In the genomic region with DNA sequence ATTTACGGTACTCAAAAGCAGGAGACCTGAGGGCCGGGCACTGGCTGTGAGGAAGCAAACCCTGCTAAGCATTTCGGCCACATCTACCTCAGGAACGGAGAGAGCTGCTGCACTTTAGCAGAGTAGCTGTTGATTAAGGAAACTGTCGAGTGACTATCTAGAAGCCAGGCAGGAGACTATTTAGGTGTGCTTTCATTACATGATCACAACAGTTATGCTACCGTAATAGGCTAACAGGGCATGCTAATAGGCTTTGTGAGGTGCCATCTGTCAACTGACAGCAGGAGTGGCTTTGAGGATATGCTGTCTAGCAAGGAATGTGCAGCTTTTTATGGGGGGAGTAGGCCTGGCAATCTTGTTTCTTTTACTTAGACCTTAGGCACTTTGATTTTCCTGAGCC, we compare ENCODE assay signal across 14 mouse cellular contexts. TPM values are rescaled to one million over a fixed set of nuclear protein-coding genes. Genes with fewer than 3 reads are reported as not detected.
A peak's percentile ranks its signal among the peaks of the same experiment; 100 is the strongest.
DNase-seq lines count a peak whose midpoint lies in the region; ATAC-seq and TF ChIP-seq lines count a peak whose summit lies in the region.
"Had no signal": no experiment of that assay in that cellular context is flagged by ENCODE, and none has a peak within 500 bp of the region (broad histone marks: within the 10 kb centered on the region; RNA-seq: fewer than 3 reads in every experiment).

No protein-coding gene starts in this region.

- H3K36me3 ChIP-seq in heart, embryonic 13.5 days, result peaks cover 36% of the 10 kb centered on the region
- peaks cover 16% of the 10 kb centered on the region for H3K36me3 ChIP-seq in forebrain, embryonic 15.5 days
- peaks cover 19% of the 10 kb centered on the region for H3K36me3 ChIP-seq in myocyte (ENCODE audit: control insufficient read depth, insufficient read depth)

- no peaks in the 10 kb centered on the region for H3K9me3 ChIP-seq in heart, embryonic 13.5 days
- no peaks in the 10 kb centered on the region for H3K9me3 ChIP-seq in forebrain, embryonic 15.5 days
- H3K9me3 ChIP-seq: liver, embryonic 12.5 days had no signal

- H3ac ChIP-seq in myocyte (ENCODE audit: control insufficient read depth, insufficient read length), result no peak overlapping the region

- no peak overlapping the region for H3K4me2 ChIP-seq in heart, embryonic 13.5 days
- H3K4me2 ChIP-seq in forebrain, embryonic 15.5 days (replicated peaks), result no peak overlapping the region
- no peak overlapping the region for H3K4me2 ChIP-seq in myocyte (ENCODE audit: low read depth)
- H3K4me2 ChIP-seq: liver, embryonic 12.5 days had no signal

- no peak for ATAC-seq in heart, embryonic 13.5 days (ENCODE audit: extremely low read depth, insufficient number of reproducible peaks, low FRiP score, low TSS enrichment)
- peak; percentile 46; the same call in 1 of the 2 replicates for ATAC-seq in forebrain, embryonic 15.5 days (replicated peaks)
- ATAC-seq: liver, embryonic 12.5 days; Patski had no signal

- no peak overlapping the region for H3K4me3 ChIP-seq in heart, embryonic 13.5 days
- H3K4me3 ChIP-seq in forebrain, embryonic 15.5 days, result no peak overlapping the region
- no peak overlapping the region for H3K4me3 ChIP-seq in myocyte
- H3K4me3 ChIP-seq in layer of hippocampus, adult 2 months, result no peak overlapping the region
- H3K4me3 ChIP-seq: liver, embryonic 12.5 days had no signal

- H3K9ac ChIP-seq in heart, embryonic 13.5 days, result 0 out of 2 replicates have a peak overlapping the region, but pooled peaks have one; percentile 19
- no peak overlapping the region for H3K9ac ChIP-seq in forebrain, embryonic 15.5 days (replicated peaks)
- H3K9ac ChIP-seq: liver, embryonic 12.5 days had no signal

- no peak for TF ChIP-seq POLR2A in myocyte (IDR thresholded peaks at IDR 0.05; ENCODE audit: insufficient read length, low read depth)

- peaks cover 8% of the 10 kb centered on the region; the same call in 1 of the 2 replicates for H3K4me1 ChIP-seq in heart, embryonic 13.5 days
- H3K4me1 ChIP-seq in forebrain, embryonic 15.5 days, result peaks cover 4% of the 10 kb centered on the region
- H3K4me1 ChIP-seq: liver, embryonic 12.5 days had no signal

- no peaks in the 10 kb centered on the region for H3K27me3 ChIP-seq in heart, embryonic 13.5 days (replicated peaks)
- H3K27me3 ChIP-seq in forebrain, embryonic 15.5 days, result no peaks in the 10 kb centered on the region
- H3K27me3 ChIP-seq in myocyte (ENCODE audit: control insufficient read depth, insufficient read depth, insufficient read length), result no peaks in the 10 kb centered on the region
- H3K27me3 ChIP-seq: liver, embryonic 12.5 days; Patski had no signal

- WGBS in heart, embryonic 13.5 days, result 26% methylated on average over 6 of the region's 6 CpGs
- 38% methylated on average over 6 of the region's 6 CpGs for WGBS in forebrain, embryonic 15.5 days

- DNase-seq in heart, postnatal 10 days, result no peak
- peak; percentile 24 to 58 for DNase-seq in cerebellum, postnatal 14 days
- no peak for DNase-seq in thymus, postnatal 10 days (ENCODE audit: low spot score in 2 of 2)
- no peak for DNase-seq in layer of hippocampus, adult 2 months (ENCODE audit: low spot score in 2 of 2)
- DNase-seq: gastrocnemius, postnatal 25 days; heart, postnatal 36 days; kidney, adult 9 months; lung, postnatal 10 days had no signal

- no peak overlapping the region for H3K27ac ChIP-seq in heart, embryonic 13.5 days (replicated peaks)
- H3K27ac ChIP-seq in forebrain, embryonic 15.5 days (replicated peaks), result 0 out of 2 replicates have a peak overlapping the region, but pooled peaks have one; percentile 19
- no peak overlapping the region for H3K27ac ChIP-seq in layer of hippocampus, adult 2 months
- H3K27ac ChIP-seq: liver, embryonic 12.5 days; stomach, postnatal 0 days had no signal

- no peaks in the 10 kb centered on the region for H3K79me2 ChIP-seq in myocyte (ENCODE audit: control insufficient read depth, insufficient read depth)

- intact Hi-C loops in heart, postnatal 10 days (cut with DNase I), result loop anchor here (5.0 kb wide), 2 partner anchors 172 to 247 kb away; no protein-coding TSS in a partner anchor

- TF ChIP-seq CTCF in layer of hippocampus, adult 2 months (conservative IDR thresholded peaks at IDR 0.05), result no peak

TF ChIP-seq in myocyte, 11 proteins besides CTCF, POLR2A, EP300 and RAD21:
- TF ChIP-seq POLR2AphosphoS2 (IDR thresholded peaks at IDR 0.05; ENCODE audit: insufficient read length, low read depth), result peak; percentile 52
- no peak for TF ChIP-seq MAX (IDR thresholded peaks at IDR 0.05; ENCODE audit: low read depth)

RNA-seq across cellular contexts. Expression of a gene that starts 13.7 kb away (rescaled TPM):
- polyA plus RNA-seq in heart, embryonic 13.5 days (2015; fragmentation: Nextera tagmentation; extraction: Ambion mirVana), result 9.3 and 9.7 TPM in 2 replicates
- 1 to 10 TPM; 7.2 to 8.9 TPM for total RNA-seq in heart, postnatal 10 days (2021)
- 13.1 and 13.7 TPM in 2 replicates for polyA plus RNA-seq in forebrain, embryonic 15.5 days (2015; fragmentation: Nextera tagmentation; extraction: Ambion mirVana)
- polyA plus RNA-seq in myocyte (2012; fragmentation: generic; extraction: Trizol), result 2.7 TPM
- total RNA-seq in layer of hippocampus, adult 2 months (2021), result 1 to 10 TPM; 8.4 to 9.0 TPM

RNA-seq across cellular contexts. Expression of a gene that starts 47.4 kb away (rescaled TPM):
- polyA plus RNA-seq in heart, embryonic 13.5 days (2015; fragmentation: Nextera tagmentation; extraction: Ambion mirVana), result 24.5 and 27.7 TPM in 2 replicates
- 10 to 100 TPM; 18.4 to 19.4 TPM for total RNA-seq in heart, postnatal 10 days (2021)
- polyA plus RNA-seq in forebrain, embryonic 15.5 days (2015; fragmentation: Nextera tagmentation; extraction: Ambion mirVana), result 67.9 and 68.2 TPM in 2 replicates
- 6.7 TPM for polyA plus RNA-seq in myocyte (2012; fragmentation: generic; extraction: Trizol)
- 10 to 100 TPM; 55.9 to 64.2 TPM for total RNA-seq in layer of hippocampus, adult 2 months (2021)

Comparison
In these comparisons a context has a peak if more than half of its experiments do, and no peak if none do; other contexts are left out.
1. DNase-seq: peak in cerebellum, postnatal 14 days (2 of 2); none in heart, postnatal 10 days (0 of 2), thymus, postnatal 10 days (0 of 2) and layer of hippocampus, adult 2 months (0 of 2).